ENCODE assay signal across 11 mouse cellular contexts in the genomic region with DNA sequence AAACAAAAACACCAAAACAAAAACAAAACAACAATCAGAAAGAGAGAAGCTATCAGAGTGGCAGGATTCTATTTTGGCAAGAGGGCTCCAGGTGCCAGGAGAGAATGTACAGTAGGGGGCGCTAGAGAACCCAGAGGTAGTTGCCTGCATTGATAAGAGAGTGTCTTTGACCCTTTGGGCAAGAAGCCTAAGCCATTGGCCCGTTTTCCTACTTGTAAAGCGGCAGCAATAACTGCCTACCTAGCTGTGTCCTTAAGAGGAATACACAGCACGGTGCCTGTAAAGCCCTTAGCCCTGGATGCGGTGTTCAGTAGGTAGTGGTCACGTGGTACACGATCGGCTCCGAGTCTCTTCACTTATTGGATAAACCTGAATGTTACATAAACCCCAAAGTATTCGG. TPM values are rescaled to one million over a fixed set of nuclear protein-coding genes. Genes with fewer than 3 reads are reported as not detected.
DNase-seq lines count a peak whose midpoint lies in the region; ATAC-seq and TF ChIP-seq lines count a peak whose summit lies in the region.
"Had no signal": no experiment of that assay in that cellular context is flagged by ENCODE, and none has a peak within 500 bp of the region (broad histone marks: within the 10 kb centered on the region; RNA-seq: fewer than 3 reads in every experiment).

No protein-coding gene starts in this region.

- WGBS in midbrain, embryonic 11.5 days, result 56% methylated on average over 10 of the region's 10 CpGs
- WGBS in midbrain, embryonic 15.5 days, result 56% methylated on average over 10 of the region's 10 CpGs
- 61% methylated on average over 10 of the region's 10 CpGs for WGBS in bone marrow, adult 2 months

- no peak overlapping the region for H3K4me2 ChIP-seq in midbrain, embryonic 11.5 days
- no peak overlapping the region for H3K4me2 ChIP-seq in midbrain, embryonic 15.5 days
- H3K4me2 ChIP-seq: embryonic facial prominence, embryonic 15.5 days had no signal

- TF ChIP-seq POLR2A in bone marrow, adult 2 months (IDR thresholded peaks at IDR 0.05; ENCODE audit: borderline replicate concordance, control insufficient read depth, low read depth, low read length), result no peak

- TF ChIP-seq CTCF in bone marrow, adult 2 months (IDR thresholded peaks at IDR 0.05; ENCODE audit: control insufficient read depth, insufficient read depth, low read length), result peak; percentile 37; the same call in 1 of the 2 replicates

- no peak overlapping the region for H3K9ac ChIP-seq in midbrain, embryonic 11.5 days (ENCODE audit: low read length)
- H3K9ac ChIP-seq in midbrain, embryonic 15.5 days, result no peak overlapping the region
- H3K9ac ChIP-seq: embryonic facial prominence, embryonic 15.5 days had no signal

- H3K27ac ChIP-seq in midbrain, embryonic 11.5 days (ENCODE audit: low read depth, low read length), result no peak overlapping the region
- H3K27ac ChIP-seq in midbrain, embryonic 15.5 days, result no peak overlapping the region
- no peak overlapping the region for H3K27ac ChIP-seq in bone marrow, adult 2 months (ENCODE audit: control insufficient read depth, insufficient read depth, low read depth, low read length, poor library complexity)
- H3K27ac ChIP-seq: embryonic facial prominence, embryonic 15.5 days had no signal

- no peaks in the 10 kb centered on the region for H3K9me3 ChIP-seq in midbrain, embryonic 11.5 days (ENCODE audit: control insufficient read depth, low read length)
- no peaks in the 10 kb centered on the region for H3K9me3 ChIP-seq in midbrain, embryonic 15.5 days
- H3K9me3 ChIP-seq: embryonic facial prominence, embryonic 15.5 days had no signal

- no peaks in the 10 kb centered on the region for H3K27me3 ChIP-seq in midbrain, embryonic 11.5 days (ENCODE audit: control insufficient read depth, insufficient read depth, low read length)
- H3K27me3 ChIP-seq in midbrain, embryonic 15.5 days (replicated peaks), result no peaks in the 10 kb centered on the region
- H3K27me3 ChIP-seq: embryonic facial prominence, embryonic 15.5 days had no signal

- no peaks in the 10 kb centered on the region; the same call in 1 of the 2 replicates for H3K4me1 ChIP-seq in midbrain, embryonic 11.5 days (ENCODE audit: control insufficient read depth, insufficient read depth, low read length)
- H3K4me1 ChIP-seq in midbrain, embryonic 15.5 days, result no peaks in the 10 kb centered on the region
- H3K4me1 ChIP-seq in bone marrow, adult 2 months (ENCODE audit: control insufficient read depth, insufficient read depth, low read length), result no peaks in the 10 kb centered on the region
- H3K4me1 ChIP-seq: embryonic facial prominence, embryonic 15.5 days had no signal

- no peak overlapping the region for H3K4me3 ChIP-seq in midbrain, embryonic 11.5 days (ENCODE audit: low read depth, low read length)
- H3K4me3 ChIP-seq in midbrain, embryonic 15.5 days, result no peak overlapping the region
- H3K4me3 ChIP-seq in bone marrow, adult 2 months (replicated peaks; ENCODE audit: control insufficient read depth, low read depth, low read length), result no peak overlapping the region
- H3K4me3 ChIP-seq: embryonic facial prominence, embryonic 15.5 days had no signal

- H3K36me3 ChIP-seq in midbrain, embryonic 11.5 days (ENCODE audit: control insufficient read depth, insufficient read depth, low read length), result 0 out of 2 replicates have a peak, but pooled peaks cover under 1% of the 10 kb centered on the region
- peaks cover 7% of the 10 kb centered on the region; the same call in 1 of the 2 replicates for H3K36me3 ChIP-seq in midbrain, embryonic 15.5 days (replicated peaks)

- DNase-seq in frontal cortex, postnatal 25 days (ENCODE audit: low spot score in 2 of 2), result no peak
- peak; percentile 69 for DNase-seq in midbrain, embryonic 11.5 days (ENCODE audit: low spot score, missing footprints)
- DNase-seq in thymus, postnatal 25 days, result peak; percentile 16
- no peak for DNase-seq in kidney, postnatal 14 days
- no peak for DNase-seq in right cerebral cortex, postnatal 25 days
- DNase-seq: midbrain, embryonic 14.5 days had no signal

- 0 out of 2 replicates have a peak, but pooled peaks have one; percentile 39 for ATAC-seq in frontal cortex, adult (ENCODE audit: low TSS enrichment)
- ATAC-seq in midbrain, embryonic 11.5 days (ENCODE audit: low FRiP score), result no peak
- ATAC-seq in midbrain, embryonic 15.5 days (replicated peaks), result no peak

RNA-seq across cellular contexts. Expression of a gene that starts 4.1 kb away (rescaled TPM):
- 0.23 and 0.51 TPM in 2 replicates for polyA plus RNA-seq in midbrain, embryonic 11.5 days (2014; fragmentation: Nextera tagmentation; extraction: Ambion mirVana)
- 3.7 and 3.8 TPM in 2 replicates for polyA plus RNA-seq in midbrain, embryonic 15.5 days (2015; fragmentation: Nextera tagmentation; extraction: Ambion mirVana)
- 1.4 and 3.5 TPM in 2 replicates for polyA plus RNA-seq in bone marrow, adult 2 months (2011; ENCODE audit: insufficient read depth, insufficient read length, low replicate concordance, missing spikeins)
- polyA plus RNA-seq: large intestine, adult 2 months had no signal

RNA-seq across cellular contexts. Expression of a gene that starts 33.1 kb away (rescaled TPM):
- polyA plus RNA-seq in midbrain, embryonic 11.5 days (2014; fragmentation: Nextera tagmentation; extraction: Ambion mirVana), result 11.2 and 15.2 TPM in 2 replicates
- 27.8 and 30.4 TPM in 2 replicates for polyA plus RNA-seq in midbrain, embryonic 15.5 days (2015; fragmentation: Nextera tagmentation; extraction: Ambion mirVana)
- polyA plus RNA-seq in bone marrow, adult 2 months (2011; ENCODE audit: insufficient read depth, insufficient read length, low replicate concordance, missing spikeins), result 5.4 and 19.4 TPM in 2 replicates

RNA-seq across cellular contexts. Expression of a gene that starts 34.6 kb away (rescaled TPM):
- 46.5 and 47.8 TPM in 2 replicates for polyA plus RNA-seq in midbrain, embryonic 11.5 days (2014; fragmentation: Nextera tagmentation; extraction: Ambion mirVana)
- polyA plus RNA-seq in midbrain, embryonic 15.5 days (2015; fragmentation: Nextera tagmentation; extraction: Ambion mirVana), result 57.2 and 57.6 TPM in 2 replicates
- polyA plus RNA-seq in bone marrow, adult 2 months (2011; ENCODE audit: insufficient read depth, insufficient read length, low replicate concordance, missing spikeins), result 26.3 and 28.9 TPM in 2 replicates

RNA-seq across cellular contexts. Expression of a gene that starts 42.6 kb away (rescaled TPM):
- polyA plus RNA-seq in midbrain, embryonic 11.5 days (2014; fragmentation: Nextera tagmentation; extraction: Ambion mirVana), result not detected in 2 replicates
- not detected in 2 replicates for polyA plus RNA-seq in midbrain, embryonic 15.5 days (2015; fragmentation: Nextera tagmentation; extraction: Ambion mirVana)
- polyA plus RNA-seq in bone marrow, adult 2 months (2011; ENCODE audit: insufficient read depth, insufficient read length, low replicate concordance, missing spikeins), result 1.2 and 5.1 TPM in 2 replicates
- polyA plus RNA-seq: midbrain, embryonic 14.5 days had no signal

RNA-seq across cellular contexts. Expression of a gene that starts 49.4 kb away (rescaled TPM):
- 29.0 and 30.0 TPM in 2 replicates for polyA plus RNA-seq in midbrain, embryonic 11.5 days (2014; fragmentation: Nextera tagmentation; extraction: Ambion mirVana)
- 30.4 and 31.0 TPM in 2 replicates for polyA plus RNA-seq in midbrain, embryonic 15.5 days (2015; fragmentation: Nextera tagmentation; extraction: Ambion mirVana)
- 4.4 and 12.8 TPM in 2 replicates for polyA plus RNA-seq in bone marrow, adult 2 months (2011; ENCODE audit: insufficient read depth, insufficient read length, low replicate concordance, missing spikeins)

Comparison
In these comparisons a context has a peak if more than half of its experiments do, and no peak if none do; other contexts are left out.
1. DNase-seq: peak in midbrain, embryonic 11.5 days (single experiment) and thymus, postnatal 25 days (single experiment); none in frontal cortex, postnatal 25 days (0 of 2), kidney, postnatal 14 days (single experiment) and right cerebral cortex, postnatal 25 days (single experiment).